Mouse (Mus musculus) regulatory T cell (primary cell): Measurements from ENCODE around the gene Suclg2.

Source experiments
- in situ Hi-C: fragments of 300-600 bp; cut with MboI, MseI; formaldehyde crosslinking; loops from one replicate; pipeline ENCODE4 v1.15.1; 2025; ENCODE audit warnings: high pct_unique_total_duplicates

Gene Suclg2

GRCm38 (mm10) chr6:95573035-95573759, 145.4 kb downstream of the Suclg2 start:
- in situ Hi-C loops = no loop called here

DNA sequence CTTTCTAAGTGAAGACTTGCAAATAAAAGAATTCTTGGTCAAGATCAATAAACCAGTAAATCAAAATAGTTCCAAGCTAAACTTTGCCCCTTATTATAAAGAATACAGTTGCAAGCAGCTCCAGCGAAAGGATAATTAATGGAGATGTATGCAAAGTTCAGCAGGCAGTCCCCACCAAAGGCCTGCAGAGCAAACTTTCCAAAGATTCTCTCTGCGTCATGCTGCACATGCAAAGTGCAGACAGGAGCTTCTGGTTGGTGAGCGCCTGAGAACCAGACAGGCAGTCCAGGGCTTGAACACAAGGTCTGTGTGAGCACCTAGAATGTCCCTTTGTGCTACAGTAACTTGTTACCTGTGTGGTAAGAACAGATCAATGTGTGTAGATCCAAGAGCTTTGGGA, 147.0 kb downstream of the Suclg2 start:
- in situ Hi-C loops = no loop called here

- in situ Hi-C loops = no loop called here
Measured at GRCm38 (mm10) chr6:95563355-95564009, 155.1 kb downstream of the Suclg2 start.

DNA sequence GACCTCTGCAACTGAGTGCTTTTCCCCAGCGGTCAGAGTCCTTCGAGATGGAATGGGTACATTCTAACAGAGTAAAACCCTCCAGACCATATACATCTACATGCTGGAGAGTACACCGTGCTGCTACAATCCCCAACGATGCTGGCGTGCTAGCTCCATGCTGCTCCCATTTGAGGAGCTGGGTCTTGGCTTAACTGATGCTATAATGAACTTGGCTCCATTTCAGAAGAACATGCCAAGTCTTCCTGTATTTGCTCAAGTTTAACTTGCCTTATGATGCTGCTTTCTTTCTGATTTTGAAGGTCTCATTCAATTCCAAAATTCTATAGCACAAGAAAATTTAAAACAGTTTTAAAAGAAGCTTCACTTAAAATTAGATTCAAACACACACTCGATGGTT, 162.3 kb downstream of the Suclg2 start:
- in situ Hi-C loops = no loop called here

GRCm38 (mm10) chr6:95552339-95552950, 166.2 kb downstream of the Suclg2 start:
- in situ Hi-C loops = no loop called here

DNA sequence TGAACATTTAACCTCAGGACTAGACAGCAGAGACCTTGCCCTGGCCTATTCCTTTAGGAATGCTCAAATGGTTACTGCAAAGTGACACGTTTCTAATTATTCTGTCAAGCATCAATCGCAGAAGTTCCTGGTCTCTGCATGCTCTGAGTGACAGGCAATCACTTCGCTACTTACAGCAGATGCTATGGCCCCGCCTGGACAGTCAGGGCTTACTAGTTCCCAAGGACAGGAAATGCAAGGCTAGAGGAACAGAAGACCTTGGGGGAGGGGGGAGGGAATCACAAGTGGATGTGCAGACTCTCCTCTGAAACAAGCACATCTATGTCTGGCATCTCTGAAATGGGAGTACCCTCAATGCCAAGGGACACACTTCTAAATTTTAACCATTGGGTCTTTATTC, 167.6 kb downstream of the Suclg2 start:
- in situ Hi-C loops = no loop called here

- in situ Hi-C loops = no loop called here
Measured at GRCm38 (mm10) chr6:95546189-95546832, 172.3 kb downstream of the Suclg2 start.

DNA sequence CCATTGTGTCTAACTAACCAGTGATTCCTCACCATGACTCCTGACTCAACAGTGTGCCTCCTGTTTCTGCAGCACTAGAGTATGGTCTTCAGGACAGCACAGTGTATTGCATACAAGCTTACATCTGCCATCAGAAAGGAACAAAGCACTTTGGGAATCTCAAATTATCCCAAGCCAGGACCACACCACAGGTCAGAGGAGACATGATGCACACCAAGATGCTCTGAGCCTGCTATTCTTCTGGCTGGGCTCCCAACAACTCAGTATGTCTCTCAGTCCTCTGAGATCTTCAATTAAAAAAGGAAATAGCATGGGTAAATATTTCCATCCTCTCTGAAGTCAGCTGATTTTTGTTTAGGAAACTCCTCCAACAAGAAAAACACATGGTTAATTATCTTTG, 172.9 kb downstream of the Suclg2 start:
- in situ Hi-C loops = no loop called here

DNA sequence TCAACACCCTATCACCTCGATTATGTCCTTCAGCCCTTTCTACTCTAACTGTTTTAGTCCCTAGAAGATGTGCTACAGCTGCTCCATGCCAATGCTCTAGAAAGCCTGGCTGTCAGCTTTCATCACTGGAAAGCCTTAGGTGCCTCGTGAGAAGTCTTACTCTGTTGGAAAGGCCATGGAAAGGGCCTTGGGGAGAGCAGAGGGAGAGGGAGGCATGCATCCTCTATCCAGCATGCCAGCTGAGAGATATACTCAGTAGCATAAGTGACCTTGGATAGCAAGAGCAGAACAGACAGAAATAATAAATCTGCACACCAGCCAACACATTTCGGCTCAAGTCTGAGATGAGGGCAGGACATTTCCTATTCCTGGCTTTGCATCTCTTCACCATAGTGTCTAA, 173.3 kb downstream of the Suclg2 start:
- in situ Hi-C loops = no loop called here

- in situ Hi-C loops = no loop called here
Measured at GRCm38 (mm10) chr6:95535191-95535590, 183.4 kb downstream of the Suclg2 start.

- in situ Hi-C loops = no loop called here
Measured at GRCm38 (mm10) chr6:95519846-95520245, 198.8 kb downstream of the Suclg2 start.

DNA sequence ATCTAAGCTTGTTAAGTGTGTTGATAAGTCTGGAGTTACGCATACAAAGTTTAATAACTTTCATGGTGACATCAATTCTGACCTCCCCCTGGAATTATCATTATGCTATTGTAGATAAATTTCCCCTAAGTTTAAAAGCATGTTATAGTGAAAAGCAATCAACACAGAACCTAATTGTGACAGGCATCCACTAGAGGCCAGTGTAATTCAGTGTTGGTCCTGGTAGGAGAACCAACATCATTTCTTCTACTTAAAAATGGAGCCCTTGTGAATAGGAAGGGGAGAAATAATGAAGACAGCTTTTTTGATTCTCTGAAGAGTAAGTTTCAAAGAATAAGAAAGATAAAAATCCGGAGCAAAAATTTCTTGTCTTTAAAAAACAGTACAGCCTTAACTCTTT, 200.2 kb downstream of the Suclg2 start:
- in situ Hi-C loops = no loop called here

- in situ Hi-C loops = no loop called here
Measured at GRCm38 (mm10) chr6:95515721-95516120, 202.9 kb downstream of the Suclg2 start.

DNA sequence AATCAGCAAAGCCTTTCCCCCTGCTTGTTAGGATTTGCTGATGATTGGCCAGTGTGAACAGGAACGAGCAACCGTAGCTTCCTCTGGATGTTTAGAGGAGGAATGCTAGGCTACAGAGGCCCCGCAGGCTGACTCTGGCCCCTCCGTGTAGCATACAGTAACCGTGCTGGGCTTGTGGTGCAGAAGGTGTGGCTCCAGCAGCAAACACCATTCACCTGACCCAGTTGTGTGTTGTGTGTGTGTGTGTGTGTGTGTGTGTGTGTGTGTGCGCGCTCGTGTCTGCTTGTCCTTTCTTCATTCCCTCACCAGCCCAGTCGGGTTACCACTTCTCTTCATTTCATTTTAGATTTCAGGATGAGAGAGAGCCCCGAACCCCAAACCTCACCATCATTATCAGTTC, 203.9 kb downstream of the Suclg2 start:
- in situ Hi-C loops = no loop called here

DNA sequence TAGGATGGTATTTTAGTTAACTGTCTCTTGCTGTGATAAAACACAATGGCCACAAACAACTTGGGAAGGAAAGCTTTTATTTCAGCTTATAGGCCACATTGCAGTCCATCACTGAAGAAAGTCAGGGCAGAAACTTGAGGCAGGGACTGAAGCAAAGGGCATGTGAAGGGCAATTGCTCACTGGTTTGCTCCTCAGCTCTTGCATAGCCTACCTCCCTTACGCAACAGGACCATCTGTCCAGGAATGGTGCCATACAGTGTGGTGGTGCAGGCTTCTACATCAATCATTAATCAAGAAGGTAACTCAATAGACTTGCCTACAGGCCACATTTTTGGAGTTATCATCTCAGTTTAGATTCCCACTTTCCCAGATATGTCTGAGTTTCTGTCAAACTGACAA, 206.9 kb downstream of the Suclg2 start:
- in situ Hi-C loops = no loop called here

DNA sequence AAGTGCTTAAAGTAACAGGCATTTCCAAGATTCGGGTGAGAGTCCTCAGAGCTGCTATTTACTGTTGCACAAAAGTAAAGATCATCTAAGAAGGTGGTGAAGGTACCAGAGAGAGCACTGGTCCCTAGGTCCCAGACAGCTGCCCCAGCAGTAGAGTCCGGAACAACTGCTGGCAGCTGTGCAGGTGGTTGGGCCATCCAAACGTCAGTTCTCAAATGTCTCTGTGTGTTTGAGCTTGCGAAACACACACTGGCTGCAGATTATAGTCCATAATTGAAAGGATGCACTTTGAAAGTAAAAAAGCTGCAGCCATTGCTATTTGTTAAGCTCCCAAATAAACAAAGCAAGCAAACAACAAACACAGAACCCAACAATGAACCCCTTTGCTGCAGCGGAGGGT, 217.8 kb downstream of the Suclg2 start:
- in situ Hi-C loops = no loop called here

DNA sequence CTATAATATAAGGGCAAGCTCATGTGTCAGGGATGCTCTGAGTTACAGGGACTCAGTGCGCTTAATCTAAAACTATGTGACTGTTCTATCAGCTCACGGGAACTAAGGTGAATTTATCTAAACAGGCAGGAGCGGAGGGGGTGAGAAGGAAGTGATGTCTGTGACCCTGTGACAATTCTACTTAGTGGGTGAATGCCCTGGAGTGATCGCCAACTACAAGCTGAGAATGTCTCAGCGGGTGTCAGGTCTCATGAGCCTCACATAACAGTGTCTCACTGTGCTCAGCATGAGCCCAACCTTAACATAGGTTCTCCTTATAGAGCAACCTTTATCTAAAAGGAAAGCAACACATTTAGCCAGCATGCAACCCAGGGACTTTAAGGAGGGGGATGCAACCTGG, 219.0 kb downstream of the Suclg2 start:
- in situ Hi-C loops = no loop called here

- in situ Hi-C loops = no loop called here
Measured at GRCm38 (mm10) chr6:95492216-95492956, 226.2 kb downstream of the Suclg2 start.

DNA sequence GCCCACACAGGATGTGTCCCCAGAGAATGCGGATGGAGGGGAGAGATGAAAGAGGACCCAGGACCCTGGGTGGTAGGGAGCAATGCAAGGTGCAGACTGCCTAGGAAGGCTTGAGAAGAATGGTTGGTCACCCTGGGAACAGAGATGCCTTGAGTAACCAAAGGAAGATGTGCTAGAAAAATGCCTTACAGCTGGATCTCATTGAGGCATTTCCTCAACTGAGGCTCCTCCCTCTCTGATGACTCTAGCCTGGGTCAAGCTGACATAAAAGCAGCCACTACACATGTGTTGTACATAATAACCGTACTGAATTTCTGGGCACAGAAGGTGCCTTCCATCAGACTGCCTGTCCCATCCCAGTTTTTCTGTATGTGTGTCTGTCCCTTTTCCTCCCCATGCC, 227.6 kb downstream of the Suclg2 start:
- in situ Hi-C loops = no loop called here

GRCm38 (mm10) chr6:95485791-95486190, 232.8 kb downstream of the Suclg2 start:
- in situ Hi-C loops = no loop called here

GRCm38 (mm10) chr6:95484183-95484818, 234.3 kb downstream of the Suclg2 start:
- in situ Hi-C loops = loop anchor here (5.0 kb wide), 1 partner anchor 183 kb away; no protein-coding TSS in a partner anchor
